Mouse (Mus musculus) yolk sac, embryonic 10.5 days (tissue): ENCODE results near the gene Ksr1.

ENCODE experiments used
- DNase-seq: peaks from one replicate; pipeline ENCODE4 v3.0.0-alpha.2; 2017; ENCODE audit warnings: low spot score

The Ksr1 gene

DNA sequence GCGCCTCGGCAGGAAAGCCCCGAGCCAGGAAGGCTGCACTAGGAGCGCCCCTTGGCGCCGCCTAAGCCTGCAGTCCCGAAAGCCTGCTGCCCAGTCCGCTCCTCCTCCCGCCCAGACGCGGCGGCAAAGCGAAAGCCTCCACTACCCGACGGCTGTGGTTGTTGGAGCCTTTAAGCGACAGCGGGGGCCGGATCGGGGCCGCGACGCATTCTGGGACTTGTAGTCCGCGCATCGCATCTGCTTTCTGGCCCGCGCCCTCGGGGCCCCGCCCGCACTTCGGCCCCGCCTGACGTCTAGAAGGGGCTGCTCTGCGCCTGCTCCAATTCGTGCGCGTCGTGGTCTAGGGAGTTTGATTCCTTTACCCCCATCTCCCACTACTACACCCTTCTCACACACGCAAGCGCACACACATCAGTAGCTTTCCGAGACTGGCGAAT lies at the start of gene Ksr1:
Gene Ksr1 (minus strand): TSS at position 77 of the 437 bp plus-strand sequence.
- DNase-seq = peak; percentile 93

DNA sequence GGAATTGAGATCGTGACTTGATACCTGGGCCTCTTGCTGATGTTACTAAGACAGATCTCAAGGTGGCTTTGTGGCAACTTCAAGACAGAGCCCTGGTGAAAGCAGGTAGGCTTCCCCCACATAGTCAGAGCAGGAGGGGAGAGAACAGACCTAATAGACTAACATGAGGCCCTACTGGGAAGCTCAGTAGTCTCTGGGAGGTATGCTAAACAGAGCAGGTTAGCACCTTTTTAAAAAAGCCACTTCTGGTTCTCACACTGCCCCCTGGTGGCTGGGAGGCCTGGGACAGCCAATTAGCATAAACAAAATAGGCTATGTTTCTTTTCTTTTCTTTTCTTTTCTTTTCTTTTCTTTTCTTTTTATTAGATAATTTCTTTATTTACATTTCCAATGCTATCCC lies 46.0 kb upstream of the Ksr1 start:
- no peak for DNase-seq

DNA sequence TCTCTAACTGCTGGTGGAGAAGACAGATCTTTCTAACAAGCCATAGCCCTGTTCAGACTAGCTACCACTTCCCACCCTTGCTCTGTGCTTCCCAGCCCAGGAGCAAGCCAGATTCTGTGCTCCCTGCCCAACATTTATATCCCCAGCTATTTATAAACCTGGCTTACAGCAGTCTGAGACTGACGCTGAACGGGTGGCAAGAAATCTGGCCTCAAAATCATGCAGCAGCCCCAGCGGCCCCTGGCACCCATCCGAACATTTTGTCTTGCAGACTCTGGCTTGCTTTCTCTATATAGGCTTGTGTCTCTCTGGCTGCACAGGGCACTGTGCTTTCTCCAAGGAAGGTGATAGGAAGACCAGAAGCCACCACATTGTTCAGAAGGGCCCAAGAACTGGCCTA lies 45.0 kb upstream of the Ksr1 start:
- DNase-seq = no peak

DNA sequence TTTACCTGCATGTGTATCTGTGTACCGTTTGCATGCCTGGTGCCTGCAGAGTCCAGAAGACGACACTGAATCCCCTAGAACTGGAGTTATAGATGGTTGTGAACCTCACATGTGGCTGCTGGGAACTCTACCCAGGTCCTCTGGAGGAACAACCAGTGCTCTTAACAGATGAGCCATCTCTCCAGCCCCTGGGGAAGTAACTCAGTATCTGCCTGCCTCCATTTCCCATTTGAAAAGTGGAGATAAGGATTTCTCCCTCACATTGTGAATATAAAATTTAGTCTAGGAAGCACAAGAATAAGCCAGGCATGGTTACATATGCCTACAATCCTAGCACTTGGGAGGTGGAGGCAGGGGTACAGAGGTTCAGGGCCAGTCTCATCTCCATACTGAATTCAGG lies 44.0 kb upstream of the Ksr1 start:
- DNase-seq = no peak

DNA sequence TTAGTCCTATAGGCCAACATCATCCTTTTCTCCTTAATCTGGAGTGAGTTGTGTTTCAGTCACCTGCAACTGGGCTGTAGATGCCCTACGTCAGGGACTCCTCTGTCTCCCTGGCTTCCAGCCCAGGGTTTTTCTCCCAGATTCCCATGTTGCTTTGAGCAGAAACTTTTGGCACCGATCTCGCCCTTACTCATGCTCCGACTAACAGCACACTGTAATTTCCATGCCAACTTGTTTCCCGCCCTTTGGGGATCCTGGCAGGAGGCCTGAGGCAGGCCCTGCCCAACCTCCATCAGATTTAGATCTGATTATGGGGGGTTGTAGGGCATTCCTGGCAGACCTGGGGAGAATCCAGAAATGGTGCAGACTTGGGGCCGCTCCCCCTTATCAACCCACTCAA lies 42.0 kb upstream of the Ksr1 start:
- DNase-seq = no peak

DNA sequence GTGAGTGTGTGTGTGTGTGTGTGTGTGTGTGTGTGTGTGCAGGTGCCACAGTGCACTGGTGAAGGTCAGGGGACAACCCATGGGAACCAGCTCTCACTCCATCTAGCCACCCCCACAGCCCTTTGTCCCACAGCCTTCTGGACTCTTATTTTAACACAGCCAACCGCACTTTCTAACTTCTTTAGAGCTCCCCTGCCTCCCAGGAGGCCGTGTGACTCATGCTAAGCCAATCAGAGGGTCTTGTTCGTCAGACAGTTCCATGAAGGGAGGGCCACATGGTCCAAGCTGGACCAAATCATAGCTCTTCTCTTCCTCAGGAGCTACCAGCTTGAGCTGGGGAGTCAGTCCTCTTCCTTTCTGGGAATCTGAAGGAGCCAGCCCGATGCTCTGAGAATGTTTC lies 41.1 kb upstream of the Ksr1 start:
- DNase-seq = no peak

DNA sequence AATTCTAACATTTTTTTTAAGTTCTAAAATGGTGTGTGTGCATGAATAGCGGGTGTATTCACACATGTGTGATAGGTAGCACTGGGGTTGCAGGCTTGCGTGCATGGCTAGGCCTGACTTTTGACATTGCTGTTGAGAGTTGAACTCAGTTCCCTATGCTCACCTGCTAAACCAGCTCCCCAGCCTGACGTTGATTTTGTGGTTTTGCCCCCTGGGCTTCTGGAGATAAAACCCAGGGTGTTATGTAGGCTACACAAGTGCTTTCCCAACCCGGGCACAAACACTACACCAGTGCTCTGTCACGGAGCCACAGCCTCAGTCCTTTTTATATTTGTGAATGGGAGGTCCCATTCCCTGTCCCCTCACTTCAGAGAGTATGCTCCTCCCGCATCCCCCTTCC lies 39.5 kb upstream of the Ksr1 start:
- no peak for DNase-seq

DNA sequence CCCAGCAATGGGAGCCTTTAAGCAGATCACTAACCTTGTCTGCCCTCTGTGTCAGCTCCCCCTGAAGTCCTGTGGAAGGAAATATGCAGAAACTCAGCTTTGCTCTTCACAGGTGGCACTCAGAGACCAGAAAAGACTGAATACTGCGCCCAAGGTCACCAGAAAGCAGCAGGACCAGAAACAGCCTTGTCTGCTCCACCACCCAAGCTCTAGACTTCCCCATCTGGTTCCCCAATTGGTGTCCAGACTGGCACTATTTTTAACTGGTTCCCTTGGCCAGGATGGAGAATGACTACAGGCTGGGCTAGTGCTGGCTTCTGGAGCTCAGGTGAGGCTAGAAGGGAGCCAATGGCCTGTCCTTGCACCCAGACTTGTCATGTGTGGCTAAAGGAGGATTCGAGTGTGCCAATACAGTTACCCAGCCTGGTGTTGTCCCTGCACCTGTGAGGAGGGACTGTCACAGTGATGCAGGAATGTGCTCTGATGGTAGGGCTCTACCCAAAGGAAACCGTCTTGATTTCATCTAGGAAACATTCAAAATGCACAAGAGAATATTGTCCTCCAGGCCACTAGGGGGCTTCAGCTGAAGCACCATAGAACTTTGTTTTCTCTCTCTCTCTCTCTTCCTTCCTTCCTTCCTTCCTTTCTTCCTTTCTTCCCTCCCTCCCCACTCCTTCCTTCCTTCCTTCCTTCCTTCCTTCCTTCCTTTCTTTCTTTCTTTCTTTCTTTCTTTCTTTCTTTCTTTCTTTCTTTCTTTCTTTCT lies 38.1 kb upstream of the Ksr1 start:
- no peak for DNase-seq

DNA sequence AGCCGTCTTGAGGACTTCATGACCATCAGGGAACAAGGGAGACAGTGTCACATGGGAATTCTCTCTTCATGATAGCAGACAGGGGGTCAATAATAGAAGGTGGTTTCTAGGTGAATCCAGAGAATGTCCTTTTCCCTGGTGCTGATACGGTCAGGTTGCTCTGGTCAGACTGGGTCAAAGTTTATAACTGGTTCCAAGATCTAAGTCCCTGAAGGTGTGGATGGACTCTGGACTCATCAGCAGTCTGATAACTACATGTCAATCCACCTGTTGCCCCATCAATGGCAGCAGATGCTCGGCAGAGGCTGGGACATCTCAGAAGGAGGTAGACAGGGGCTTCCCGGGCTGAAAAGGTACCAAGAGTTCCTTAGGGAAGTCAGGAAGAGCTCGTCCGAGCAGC lies 37.2 kb upstream of the Ksr1 start:
- peak; percentile 32 for DNase-seq

DNA sequence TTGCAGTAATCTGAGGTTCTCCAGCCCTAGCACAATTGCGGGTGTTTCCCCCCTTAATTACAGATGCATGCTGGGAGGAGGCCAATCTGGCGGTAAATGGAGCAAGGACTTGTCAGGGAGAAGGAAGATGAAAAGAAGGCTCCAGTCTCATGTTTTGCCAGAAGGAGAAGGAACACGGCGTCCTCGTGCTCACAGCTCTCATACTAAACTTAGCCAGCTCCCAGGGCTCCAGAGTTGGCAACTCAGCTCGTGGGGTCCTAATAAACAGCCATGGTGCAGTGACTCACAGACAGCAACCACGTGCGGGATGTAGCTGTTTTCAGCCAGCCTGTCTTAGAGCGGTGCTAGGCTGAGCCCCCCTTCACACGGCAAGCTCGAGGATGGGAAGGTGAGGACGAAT lies 36.7 kb upstream of the Ksr1 start:
- DNase-seq = no peak

DNA sequence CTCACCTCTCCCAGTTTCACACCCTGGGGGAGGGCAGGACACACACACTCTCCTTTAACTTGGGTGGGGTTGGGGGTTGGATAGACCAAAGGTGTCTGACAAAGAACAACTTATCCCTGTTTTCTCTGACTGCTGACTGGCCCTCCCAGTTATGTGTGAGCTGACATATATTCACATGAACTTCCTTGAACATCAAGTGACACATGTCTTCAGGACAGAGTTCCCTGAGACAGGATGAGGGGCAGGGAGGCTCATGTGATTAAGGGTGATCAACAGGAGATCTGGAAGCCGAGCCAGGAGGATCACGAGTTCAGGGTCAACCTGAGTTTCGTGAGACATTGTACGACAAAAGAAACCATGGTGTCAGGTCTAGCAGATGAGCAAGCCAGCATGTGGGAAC lies 35.7 kb upstream of the Ksr1 start:
- DNase-seq = no peak

DNA sequence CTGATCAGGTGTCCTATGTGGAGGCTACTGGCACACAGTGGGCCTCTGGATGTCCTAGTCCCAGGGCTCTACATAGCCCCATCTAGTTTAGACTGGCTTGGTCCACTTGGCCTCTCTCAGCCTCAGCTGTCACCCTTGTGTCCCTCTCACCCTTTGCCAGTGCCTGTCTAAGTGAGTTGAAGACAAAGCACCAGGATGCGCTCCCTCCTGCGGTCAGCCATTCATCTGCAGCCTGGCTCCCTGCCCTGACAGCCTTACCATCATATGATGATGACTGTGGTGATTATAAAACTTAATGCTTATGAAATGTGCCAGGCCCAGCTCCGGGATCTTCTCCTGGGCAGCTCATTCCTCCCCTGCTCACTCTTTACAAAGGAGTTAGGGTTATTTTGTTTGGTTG lies 30.5 kb upstream of the Ksr1 start:
- DNase-seq = no peak

DNA sequence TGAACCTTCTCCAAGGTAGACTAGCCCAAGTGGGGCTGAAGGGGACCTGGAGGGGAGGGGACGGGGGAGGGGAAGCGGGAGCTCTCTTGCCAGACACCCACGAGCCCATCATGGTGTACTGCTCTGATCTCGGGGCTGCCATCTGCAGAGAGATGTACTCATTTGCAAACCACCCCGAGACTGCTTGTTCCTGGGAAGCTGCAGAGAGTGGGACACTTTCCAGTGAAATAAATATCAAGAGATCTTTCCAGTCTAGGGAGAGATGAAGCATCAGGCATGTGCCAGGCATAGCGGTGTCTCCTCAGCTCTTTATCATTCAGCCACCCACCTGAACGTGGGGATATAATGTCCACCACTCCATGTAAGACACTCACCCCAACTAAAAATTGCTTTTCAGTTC lies 25.8 kb upstream of the Ksr1 start:
- no peak for DNase-seq

DNA sequence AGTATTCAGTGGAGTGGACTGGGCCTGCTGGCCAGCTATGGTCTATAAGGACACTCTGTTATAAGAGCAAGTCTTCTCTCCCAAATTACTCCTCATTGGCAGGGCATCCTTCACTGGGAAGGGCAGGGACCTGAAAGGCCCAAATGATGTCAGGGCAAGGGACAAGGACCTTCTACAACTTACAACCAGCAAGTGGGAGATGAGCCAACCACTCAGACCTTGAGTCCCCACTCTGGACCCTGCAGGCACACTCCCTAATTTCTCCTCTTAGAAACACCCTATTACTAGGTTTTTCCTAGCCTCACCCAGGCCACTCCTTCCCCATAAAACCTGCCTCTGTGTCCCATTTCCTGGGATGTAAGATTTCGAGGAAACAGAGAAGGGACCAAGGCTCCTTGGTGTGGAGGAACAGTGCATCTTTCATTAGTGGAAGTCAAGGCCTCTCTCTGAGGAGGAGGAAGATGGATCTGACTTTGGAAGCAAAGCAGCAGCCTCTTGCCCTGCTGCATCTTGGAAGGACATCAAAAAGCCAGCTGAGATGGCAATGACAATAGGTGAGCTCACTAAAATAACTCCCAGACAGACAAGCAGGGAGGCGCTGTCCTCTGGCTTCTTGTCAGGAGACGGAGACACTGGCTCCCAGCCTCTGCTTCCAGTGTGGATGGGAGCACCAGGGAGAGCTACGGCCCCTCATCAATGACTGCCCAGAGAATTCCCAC lies 20.5 kb upstream of the Ksr1 start:
- no peak for DNase-seq

DNA sequence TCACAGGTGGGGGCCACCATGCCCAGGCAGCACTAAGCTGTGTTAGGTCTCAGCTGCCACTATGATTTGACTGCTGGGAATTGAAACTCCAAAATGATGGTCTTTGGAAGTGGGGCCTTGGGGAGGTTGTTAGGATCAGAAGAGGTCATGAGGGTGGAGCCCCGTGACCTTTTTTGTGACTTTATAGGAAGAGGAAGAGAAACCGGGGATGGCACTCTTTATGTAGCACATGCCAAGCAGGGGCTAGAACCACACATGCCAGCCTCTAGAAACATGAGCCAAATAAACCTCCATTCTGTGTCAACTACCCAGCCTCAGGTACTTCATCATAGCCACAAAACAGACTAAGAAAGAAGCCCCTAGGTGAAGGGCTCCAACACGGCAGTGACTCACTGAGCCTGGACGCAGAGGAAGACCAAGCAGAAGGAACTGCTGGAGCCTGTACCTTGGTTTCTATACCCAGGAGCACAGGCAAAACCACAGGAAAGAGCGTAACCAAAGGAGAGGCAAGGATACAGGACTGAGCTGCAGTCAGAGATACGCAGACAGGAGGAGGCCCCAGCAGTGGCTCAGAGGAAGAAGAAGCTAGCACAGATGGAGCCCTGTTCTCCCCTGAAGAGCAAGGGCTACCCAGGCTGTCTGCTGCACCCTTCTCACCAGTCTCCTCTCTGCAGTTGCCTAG lies 15.0 kb upstream of the Ksr1 start:
- no peak for DNase-seq

DNA sequence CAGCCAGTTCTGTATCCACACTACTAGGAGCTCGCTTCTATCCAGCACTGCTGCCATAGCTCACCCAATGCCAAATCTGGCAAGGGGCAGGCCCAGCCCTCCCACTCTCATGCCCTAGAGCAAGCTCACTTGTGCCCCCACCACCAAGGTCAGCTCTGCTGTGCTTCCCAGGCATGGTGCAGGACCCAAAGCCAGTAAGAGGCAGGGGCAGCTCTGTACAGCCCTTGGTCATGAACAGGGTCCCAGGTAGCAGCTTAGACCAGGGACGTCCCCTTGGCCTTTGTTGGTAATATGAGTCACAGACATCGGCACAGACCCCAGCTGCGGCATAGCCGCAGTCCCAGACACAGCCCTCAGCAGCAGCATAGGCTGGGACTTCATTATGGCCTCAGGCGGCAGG lies 13.9 kb upstream of the Ksr1 start:
- no peak for DNase-seq

DNA sequence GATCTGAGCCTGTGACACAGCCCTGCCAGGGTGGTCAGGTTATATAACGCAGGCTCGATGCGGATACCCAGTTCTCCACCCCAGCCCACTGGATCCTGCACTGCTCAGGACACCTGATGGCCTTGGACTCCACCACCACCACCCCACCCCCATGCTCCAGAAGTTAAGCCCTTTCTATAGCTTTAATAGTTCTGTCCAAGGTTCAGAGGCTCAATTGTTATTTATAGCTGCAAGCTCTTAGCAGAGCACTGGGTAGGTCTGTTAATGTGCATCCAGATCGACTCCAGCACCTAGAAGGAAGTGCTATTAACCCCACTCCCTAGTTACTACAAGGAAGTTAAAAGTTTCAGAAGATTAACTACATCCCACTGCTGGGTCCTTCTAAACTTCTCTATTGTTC lies 11.5 kb upstream of the Ksr1 start:
- DNase-seq = peak; percentile 80

DNA sequence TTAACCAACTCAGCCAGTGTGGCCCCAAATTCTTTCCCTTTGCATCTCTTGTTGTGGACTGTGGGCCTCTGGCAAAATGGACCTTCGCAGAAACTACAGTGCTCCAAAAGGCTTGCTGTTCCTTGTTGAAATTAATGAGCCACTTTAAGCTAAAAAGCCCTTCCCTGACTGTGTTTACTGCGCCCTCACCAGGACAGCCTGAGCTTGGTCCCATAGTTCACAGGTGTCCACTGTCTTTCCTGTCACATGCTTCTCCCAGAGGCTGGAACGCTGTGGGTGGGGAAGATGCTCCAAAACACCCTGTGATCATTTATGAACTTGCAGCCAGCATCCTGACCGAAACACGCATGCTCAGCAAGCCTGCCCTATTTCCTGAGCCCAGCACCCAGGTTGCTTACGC lies 9.1 kb upstream of the Ksr1 start:
- DNase-seq = no peak

DNA sequence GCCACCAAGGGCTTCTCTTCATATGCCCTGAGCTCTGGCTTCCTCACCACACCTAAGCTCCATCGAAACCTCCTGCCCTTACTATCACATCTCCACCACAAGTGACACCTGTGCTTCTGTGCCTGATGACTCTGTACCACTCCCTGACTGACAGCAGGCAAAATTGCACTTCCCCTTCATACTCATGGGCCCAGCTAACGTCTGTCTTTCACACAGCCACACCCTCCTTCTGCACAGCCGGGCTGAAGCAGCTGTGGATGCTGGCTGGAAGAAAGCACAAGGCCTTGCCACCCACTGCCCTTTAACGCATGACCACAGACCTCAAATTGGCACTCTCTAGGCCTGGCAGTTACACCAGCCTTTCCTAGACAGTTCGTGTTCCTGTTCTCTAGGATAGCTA lies 6.5 kb upstream of the Ksr1 start:
- no peak for DNase-seq

DNA sequence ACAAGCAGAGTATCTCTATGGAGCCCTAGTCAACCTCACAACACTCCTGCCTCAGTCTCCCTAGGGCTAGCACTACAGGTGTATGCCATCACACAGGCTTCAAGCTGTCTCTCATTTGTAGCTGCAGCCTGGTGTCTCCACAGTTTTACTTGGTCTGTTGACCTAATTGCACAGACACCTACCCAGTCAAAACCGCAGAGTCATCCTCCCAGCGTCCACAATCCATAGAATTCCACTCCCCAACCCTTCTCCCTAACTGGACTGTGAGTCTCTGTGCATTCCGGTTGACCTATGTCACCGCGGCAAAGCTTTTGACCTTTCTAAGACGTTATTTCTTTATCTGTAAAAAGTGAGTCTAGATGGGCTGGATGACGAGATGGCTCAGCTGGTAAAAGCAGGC lies 5.7 kb upstream of the Ksr1 start:
- peak; percentile 74 for DNase-seq

DNA sequence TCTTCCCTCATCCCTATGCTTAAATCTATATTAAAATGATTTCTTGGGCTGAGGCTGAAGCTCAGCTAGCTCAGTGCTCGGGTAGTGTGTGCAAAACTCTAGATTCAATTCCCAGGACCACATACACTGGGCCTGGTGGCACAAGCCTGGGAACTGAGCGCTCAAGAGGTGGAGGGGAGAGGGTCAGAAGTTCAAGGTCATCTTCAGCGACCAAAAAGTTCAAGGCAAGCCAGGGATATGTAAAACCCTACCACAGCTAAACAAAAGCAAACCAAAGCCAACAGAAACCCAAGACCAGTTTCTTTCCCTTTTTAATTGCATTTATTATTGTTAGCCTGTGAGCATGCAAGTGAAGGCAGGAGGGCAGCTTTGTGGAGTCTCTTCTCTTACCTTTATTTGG lies 4.1 kb upstream of the Ksr1 start:
- no peak for DNase-seq

DNA sequence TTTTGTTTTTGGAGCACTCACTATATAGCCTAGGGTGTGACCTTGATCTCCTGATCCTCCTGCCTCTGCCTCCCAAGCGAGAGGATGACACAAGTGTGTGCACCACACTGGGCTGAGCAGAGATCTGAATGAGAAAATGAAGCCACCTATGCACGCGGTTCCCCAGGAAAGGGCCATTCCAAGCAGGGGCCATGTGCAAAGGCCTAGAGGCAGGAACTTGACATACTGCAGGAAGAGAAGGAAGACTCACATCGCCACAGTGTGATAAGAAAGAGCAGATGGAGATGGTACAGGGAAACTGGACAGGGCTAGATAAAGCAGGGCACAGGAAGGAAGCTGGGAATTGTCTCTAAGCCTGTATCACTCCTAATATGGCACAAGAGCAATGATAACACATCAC lies 3.1 kb upstream of the Ksr1 start:
- DNase-seq = no peak

DNA sequence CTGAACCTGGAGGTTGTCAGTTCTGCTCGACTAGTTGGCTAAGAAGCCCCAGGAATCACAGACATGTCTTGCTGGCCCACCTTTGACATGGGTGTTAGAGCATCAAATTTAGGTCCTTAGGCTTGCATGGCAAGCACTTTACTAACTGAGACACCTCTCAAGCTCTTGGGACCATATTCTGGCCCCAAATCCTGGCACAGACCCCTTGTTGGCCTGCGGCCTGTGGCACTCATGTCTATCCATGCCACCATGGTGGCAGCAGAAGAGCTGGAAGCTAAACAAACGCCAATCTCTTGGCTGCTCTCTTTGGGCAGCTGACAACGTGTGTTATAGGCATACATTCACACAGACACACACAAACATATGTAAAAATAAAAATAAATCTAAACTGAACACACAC lies 2.6 kb upstream of the Ksr1 start:
- DNase-seq = no peak
